Mouse (Mus musculus) natural killer cell, adult 2 months (primary cell): ENCODE measurements around the gene Ccdc107.

ENCODE experiments used
- DNase-seq, 2 experiments: peaks; one replicate each; pipeline ENCODE4 v3.0.0; 2022; ENCODE audit warnings: low spot score in 2 of 2

Gene Ccdc107

GRCm38 (mm10) chr4:43511675-43512454, 19.2 kb downstream of the Ccdc107 start:
- no peak for DNase-seq

GRCm38 (mm10) chr4:43512653-43513052, 20.0 kb downstream of the Ccdc107 start:
- DNase-seq: no peak

GRCm38 (mm10) chr4:43513300-43513699, 20.6 kb downstream of the Ccdc107 start:
- DNase-seq: no peak

DNA sequence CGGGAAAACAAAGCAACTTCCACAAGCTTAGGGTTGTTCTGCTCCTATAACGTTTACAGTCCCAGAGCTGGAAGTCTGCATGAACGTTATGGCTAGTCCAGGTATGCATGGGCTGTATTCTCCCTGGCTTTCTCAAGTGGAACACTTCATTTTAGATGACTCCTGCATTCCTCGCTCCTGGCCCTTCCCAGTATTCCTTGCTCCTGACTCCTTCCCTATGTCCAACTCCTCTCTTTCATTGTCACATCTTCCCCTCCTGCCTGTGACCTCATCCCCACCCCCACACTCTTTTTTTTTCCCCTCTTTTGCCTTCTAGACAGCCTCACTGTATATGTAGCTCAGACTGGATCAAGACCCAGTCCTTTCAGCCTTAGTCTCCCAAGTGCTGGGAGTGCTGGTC, 21.1 kb downstream of the Ccdc107 start:
- no peak for DNase-seq

GRCm38 (mm10) chr4:43515764-43516708, 23.3 kb downstream of the Ccdc107 start:
- no peak for DNase-seq

GRCm38 (mm10) chr4:43519551-43519950, 26.9 kb downstream of the Ccdc107 start:
- no peak for DNase-seq

DNA sequence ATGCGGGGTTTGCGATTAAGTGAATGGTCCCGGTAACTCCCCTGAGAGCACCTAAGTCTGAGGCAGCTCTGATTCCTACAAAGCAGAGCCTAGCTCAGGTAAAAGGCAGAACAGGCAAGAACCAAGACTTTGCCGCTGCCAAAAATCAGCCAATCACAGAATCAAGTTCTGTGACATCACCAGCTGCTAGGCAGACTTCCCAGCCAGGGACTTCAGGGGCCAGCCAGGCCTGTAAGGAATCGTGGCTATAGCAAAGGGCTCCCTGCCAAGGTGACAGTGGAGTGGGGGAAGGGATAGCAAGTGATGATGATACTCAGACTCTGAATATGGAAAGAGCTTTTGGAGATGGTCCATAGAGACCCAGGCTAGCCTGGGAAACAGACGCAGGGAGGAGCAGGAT, 27.3 kb downstream of the Ccdc107 start:
- peak; percentile 82 to 90 for DNase-seq

GRCm38 (mm10) chr4:43527880-43528279, 35.2 kb downstream of the Ccdc107 start:
- peak; percentile 32 to 45 for DNase-seq

DNA sequence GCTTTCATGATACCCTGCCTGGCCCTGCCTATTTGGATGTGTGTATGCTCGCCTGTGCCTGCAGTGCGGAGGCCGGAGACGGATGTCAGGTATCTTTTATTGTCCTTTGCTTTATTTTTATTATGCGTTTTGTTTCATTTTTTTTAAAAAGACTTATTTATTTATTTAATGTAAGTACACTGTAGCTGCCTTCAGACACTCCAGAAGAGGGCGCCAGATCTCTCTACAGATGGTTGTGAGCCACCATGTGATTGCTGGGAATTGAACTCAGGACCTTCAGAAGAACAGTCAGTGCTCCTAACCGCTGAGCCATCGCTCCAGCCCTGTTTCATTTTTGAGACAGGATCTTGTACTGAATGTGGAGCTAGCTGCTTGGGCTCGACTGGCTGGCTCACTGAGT, 35.8 kb downstream of the Ccdc107 start:
- peak in 1 of 2 experiments; percentile 20 for DNase-seq

GRCm38 (mm10) chr4:43530081-43530501, 37.4 kb downstream of the Ccdc107 start:
- no peak for DNase-seq

DNA sequence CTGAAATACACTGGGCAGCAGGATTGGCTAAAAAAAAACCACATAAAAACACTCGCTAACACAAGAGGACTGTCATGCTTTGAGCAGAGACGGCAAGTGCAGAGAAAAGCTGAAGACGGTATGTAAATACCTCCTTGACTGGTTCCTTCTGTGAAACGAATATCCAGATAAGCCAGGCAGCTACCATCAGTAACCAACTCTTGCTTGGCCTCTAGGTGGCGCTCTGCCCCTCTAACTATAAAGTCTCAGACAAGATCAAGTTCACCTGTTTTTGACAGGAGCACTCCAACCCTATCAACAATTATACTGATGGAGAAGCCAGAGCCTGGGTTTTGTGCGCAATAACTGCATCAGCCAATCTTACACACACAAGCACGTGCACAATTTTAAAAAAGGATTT, 37.9 kb downstream of the Ccdc107 start:
- DNase-seq: peak; percentile 61 to 78

DNA sequence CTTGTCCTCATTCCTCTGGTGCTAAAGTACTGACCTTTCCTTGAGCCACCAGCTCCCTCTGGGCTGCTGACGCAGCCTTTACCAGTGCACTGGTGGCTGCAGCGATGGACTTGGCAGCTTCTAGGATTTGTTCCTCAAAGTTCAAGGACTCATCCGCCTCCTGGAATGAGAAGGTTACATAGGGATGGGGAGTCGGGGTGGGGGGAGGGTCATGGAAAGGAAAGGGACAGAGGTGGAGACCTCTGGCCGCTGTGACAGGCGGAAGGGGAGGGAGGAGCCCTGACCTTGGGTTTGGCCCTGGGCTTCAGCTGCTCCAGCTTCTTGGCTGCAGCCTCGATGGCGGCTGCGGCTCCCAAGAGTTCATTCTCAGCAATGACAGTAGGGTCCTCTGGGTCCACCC, 40.6 kb downstream of the Ccdc107 start:
- DNase-seq: no peak

- no peak for DNase-seq
These were observed 42.9 kb downstream of the Ccdc107 start for GRCm38 (mm10) chr4:43535628-43536027.

GRCm38 (mm10) chr4:43536031-43536430, 43.3 kb downstream of the Ccdc107 start:
- DNase-seq: no peak

DNA sequence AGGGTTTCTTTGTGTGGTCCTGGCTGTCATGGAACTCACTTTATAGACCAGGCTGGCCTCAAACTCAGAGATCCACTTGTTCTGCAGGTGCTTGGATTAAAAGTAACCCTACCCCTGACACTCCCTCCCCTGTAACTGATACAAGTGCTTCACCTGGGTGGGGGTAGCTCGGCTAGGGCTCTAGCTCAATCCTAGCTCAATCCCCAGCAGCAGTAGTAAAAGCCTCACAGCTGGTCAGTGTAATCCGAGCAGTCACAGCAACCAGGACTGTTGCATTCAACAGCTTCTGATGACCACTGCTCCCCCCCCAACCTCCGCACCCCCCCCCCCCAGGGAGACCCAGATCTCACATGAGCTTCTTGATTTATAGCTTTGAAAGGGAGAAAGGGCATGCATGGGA, 49.3 kb downstream of the Ccdc107 start:
- DNase-seq: no peak
